Mouse (Mus musculus): ENCODE results near the gene Crisp3. TPM values are rescaled to one million over a fixed set of nuclear protein-coding genes. Genes with fewer than 3 reads are reported as not detected.
"Not testable (repeated sequence)": the region's sequence is repeated elsewhere in the genome, so short reads cannot be mapped to it uniquely, and the experiment has no call there.

Crisp3 gene
- total RNA-seq (2021) = not detected in 2 replicates
- long read RNA-seq = 0 reads

DNA sequence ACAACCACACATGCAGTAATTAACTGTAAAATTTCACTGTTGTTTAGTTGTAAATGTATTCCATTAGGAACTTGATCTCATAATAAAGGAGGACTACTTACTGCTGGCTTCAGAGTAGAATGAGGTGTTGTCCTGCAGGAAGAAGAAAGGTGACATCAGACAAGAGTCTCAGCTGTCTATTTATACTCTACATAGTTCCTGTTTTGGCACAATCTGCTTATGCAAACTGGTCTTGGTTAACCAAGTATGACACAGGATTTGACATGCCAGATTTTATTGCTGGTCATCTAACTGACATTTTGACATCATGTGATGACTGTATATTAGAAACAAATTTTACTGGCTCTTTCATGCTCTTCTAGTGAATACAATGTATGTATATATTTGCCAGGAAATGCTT lies at the start of gene Crisp3:
Gene Crisp3, minus strand, starts transcription at position 154 of the 400 bp plus-strand sequence.
- DNase-seq = no peak

DNA sequence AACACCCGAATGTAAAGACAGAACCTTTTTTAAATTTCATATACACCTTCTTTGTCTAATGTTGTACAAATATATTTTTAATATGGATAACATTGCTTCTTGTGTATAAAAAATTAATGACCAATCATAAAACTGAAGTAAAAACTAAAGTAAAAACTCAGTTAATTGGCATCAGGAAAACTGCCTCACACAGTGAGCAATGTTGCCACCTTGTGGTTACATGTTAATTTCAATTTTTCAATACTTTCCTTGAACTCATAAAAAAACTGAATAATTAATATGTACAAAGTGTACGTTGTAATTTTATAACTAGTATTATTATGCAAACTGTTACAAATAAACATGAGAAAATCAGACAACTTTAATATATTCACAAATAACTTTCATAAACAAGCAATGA lies 43.3 kb upstream of the Crisp3 start:
- DNase-seq = no peak

GRCm38 (mm10) chr17:40275519-40275918 lies 33.4 kb upstream of the Crisp3 start:
- no peak for DNase-seq

- no peak for DNase-seq
Measured at GRCm38 (mm10) chr17:40274906-40275470, 32.9 kb upstream of the Crisp3 start.

DNA sequence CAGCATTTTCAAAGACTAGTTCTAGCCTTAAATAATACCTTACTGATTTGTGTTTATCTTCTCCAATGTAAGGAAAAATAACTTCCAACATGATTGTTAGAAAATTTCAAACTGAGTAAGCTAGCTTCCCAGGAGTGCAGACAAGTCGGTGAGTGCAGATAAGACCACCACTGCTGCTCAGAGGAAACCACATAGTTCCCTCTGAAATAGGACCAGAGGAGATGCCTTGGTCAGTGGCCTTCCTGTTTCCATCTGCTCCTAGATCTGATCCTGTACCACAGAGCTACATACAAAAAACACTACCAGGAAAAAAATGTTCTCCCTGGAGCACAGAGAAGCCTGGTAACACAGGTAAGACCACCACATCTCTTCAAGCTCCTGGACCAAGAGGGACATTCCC lies 10.4 kb upstream of the Crisp3 start:
- DNase-seq = no peak

DNA sequence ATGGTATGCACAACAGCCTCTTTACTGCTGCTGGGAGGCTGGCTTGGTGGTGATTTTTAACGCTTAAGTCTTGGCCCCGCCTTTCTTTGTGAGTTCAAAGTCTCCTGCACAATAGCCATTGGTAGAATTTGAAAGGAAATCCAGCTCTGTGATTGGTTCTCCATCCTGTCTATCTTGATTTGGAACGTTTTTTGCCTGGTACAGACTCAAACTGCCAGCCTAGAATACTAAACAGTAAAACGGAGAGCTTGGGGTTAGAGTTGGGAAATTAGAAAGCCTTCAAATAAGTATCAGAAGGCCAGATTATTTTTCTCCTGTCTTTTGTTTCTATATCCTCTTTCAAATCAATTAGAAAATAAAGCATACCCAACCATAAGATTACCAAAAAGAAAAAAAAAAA lies 33.5 kb downstream of the Crisp3 start, which contains the start of gene Pgk2:
Gene Pgk2, minus strand, starts transcription at position 101 of the 400 bp plus-strand sequence.
- DNase-seq = no peak

DNA sequence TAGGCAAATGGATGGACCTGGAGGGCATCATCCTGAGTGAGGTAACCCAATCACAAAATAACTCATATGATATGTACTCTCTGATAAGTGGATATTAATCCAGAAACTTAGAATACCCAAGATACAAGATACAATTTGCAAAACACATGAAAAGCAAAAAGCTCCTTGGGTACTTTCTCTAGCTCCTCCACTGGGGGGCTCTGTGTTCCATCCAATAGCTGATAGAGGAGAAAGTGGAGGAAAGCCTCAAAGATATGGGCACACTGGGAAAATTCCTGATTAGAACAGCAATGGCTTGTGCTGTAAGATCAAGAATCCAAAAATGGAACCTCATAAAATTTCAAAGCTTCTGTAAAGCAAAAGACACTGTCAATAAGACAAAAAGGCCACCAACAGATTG lies 40.3 kb downstream of the Crisp3 start:
- DNase-seq = not testable (repeated sequence)

DNA sequence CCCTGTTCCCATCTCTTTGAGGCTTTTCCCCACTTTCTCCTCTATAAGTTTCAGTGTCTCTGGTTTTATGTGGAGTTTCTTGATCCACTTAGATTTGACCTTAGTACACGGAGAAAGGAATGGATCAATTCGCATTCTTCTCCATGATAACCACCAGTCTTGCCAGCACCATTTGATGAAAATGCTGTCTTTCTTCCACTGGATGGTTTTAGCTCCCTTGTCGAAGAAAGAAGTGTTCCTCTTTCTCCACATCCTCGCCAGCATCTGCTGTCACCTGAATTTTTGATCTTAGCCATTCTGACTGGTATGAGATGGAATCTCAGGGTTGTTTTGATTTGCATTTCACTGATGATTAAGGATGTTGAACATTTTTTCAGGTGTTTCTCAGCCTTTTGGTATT lies 51.9 kb downstream of the Crisp3 start:
- DNase-seq = not testable (repeated sequence)

Other genes starting within 250 kb of the Crisp3 start
- gene AC192777.2, start 146.8 kb downstream of the Crisp3 start, total RNA-seq (2021) = not detected in 2 replicates
- not detected in 2 replicates for gene Pgk2, start 33.6 kb downstream of the Crisp3 start, total RNA-seq (2021)
- gene Crisp1, start 76.9 kb upstream of the Crisp3 start, total RNA-seq (2021) = not detected in 2 replicates

Data from adrenal gland, postnatal 25 days (tissue).